Comparison of ENCODE assay signal across 8 mouse cellular contexts in the genomic region with DNA sequence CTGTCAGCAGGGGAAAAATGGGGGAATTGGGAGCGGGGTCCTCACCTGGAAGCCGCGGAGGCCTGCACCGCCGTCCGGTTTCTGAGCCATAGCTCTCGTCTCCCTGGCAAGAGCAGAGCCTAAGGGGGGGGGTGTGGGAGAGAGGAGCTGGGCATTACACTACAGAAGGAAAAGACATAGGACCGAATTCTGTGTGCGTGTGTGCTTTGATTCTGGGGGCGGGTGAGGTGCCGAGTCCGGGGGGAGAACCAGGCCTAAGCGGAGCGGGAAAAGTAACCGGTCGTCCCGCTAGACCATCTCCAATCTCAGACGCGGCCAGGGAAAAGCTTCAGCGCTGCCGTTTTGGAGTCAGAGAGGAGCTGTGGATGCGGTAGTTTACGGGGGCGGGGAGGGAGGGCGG. TPM values are rescaled to one million over a fixed set of nuclear protein-coding genes. Genes with fewer than 3 reads are reported as not detected.
A peak's percentile ranks its signal among the peaks of the same experiment; 100 is the strongest.
DNase-seq lines count a peak whose midpoint lies in the region; ATAC-seq and TF ChIP-seq lines count a peak whose summit lies in the region.

No protein-coding gene starts in this region.

- 17% methylated on average over 25 of the region's 25 CpGs for WGBS in forebrain, embryonic 10.5 days
- 17% methylated on average over 25 of the region's 25 CpGs for WGBS in intestine, embryonic 15.5 days
- 24% methylated on average over 24 of the region's 25 CpGs for WGBS in midbrain, embryonic 12.5 days

- H3K36me3 ChIP-seq in forebrain, embryonic 10.5 days (replicated peaks), result peaks cover 41% of the 10 kb centered on the region
- no peaks in the 10 kb centered on the region; the same call in 1 of the 2 replicates for H3K36me3 ChIP-seq in intestine, embryonic 15.5 days
- peaks cover 38% of the 10 kb centered on the region for H3K36me3 ChIP-seq in midbrain, embryonic 12.5 days

- intact Hi-C loops in left cerebral cortex, adult 2 months (cut with DNase I), result loop anchor here (2.0 to 5.0 kb wide), 3 partner anchors 96 to 174 kb away; partner anchors contain the start of genes Apoo, Fam90a1b and Gspt2

- peaks cover 8% of the 10 kb centered on the region for H3K4me1 ChIP-seq in bone marrow macrophage, adult 2 months (ENCODE audit: control insufficient read depth, insufficient read depth, low read length)
- peaks cover 27% of the 10 kb centered on the region for H3K4me1 ChIP-seq in forebrain, embryonic 10.5 days
- no peaks in the 10 kb centered on the region for H3K4me1 ChIP-seq in intestine, embryonic 15.5 days (replicated peaks)
- H3K4me1 ChIP-seq in midbrain, embryonic 12.5 days, result peaks cover 22% of the 10 kb centered on the region

- no peak for TF ChIP-seq CTCF in left cerebral cortex, adult 2 months (IDR thresholded peaks at IDR 0.05)
- no peak for TF ChIP-seq CTCF in bone marrow macrophage, adult 2 months (IDR thresholded peaks at IDR 0.05; ENCODE audit: low read depth, low read length)

- H3K4me3 ChIP-seq in left cerebral cortex, adult 2 months, result peak overlapping the region; percentile 65
- peak overlapping the region; percentile 81 for H3K4me3 ChIP-seq in bone marrow macrophage, adult 2 months (ENCODE audit: insufficient read depth, low read length)
- peak overlapping the region; percentile 69 for H3K4me3 ChIP-seq in forebrain, embryonic 10.5 days
- H3K4me3 ChIP-seq in intestine, embryonic 15.5 days (replicated peaks), result peak overlapping the region; percentile 55
- peak overlapping the region; percentile 63 for H3K4me3 ChIP-seq in midbrain, embryonic 12.5 days

- TF ChIP-seq POLR2A in bone marrow macrophage, adult 2 months (IDR thresholded peaks at IDR 0.05; ENCODE audit: borderline replicate concordance, low read depth, low read length), result no peak

- no peak for DNase-seq in left cerebral cortex, adult 2 months (ENCODE audit: extremely low spot score in 1 of 2, low spot score in 2 of 2)
- no peak for DNase-seq in left cerebral cortex, adult 9 months (ENCODE audit: low spot score in 2 of 2)
- DNase-seq in forebrain, embryonic 10.5 days (ENCODE audit: extremely low spot score, low spot score), result no peak
- DNase-seq in Muller cell, postnatal 12 days (ENCODE audit: inconsistent ontology term), result no peak
- no peak for DNase-seq in layer of hippocampus, adult 8-10 months (ENCODE audit: low spot score in 2 of 2)

- H3K9me3 ChIP-seq in forebrain, embryonic 10.5 days, result no peaks in the 10 kb centered on the region
- no peaks in the 10 kb centered on the region for H3K9me3 ChIP-seq in intestine, embryonic 15.5 days
- no peaks in the 10 kb centered on the region for H3K9me3 ChIP-seq in midbrain, embryonic 12.5 days

- peak overlapping the region; percentile 57 for H3K9ac ChIP-seq in intestine, embryonic 15.5 days
- peak overlapping the region; percentile 86 for H3K9ac ChIP-seq in midbrain, embryonic 12.5 days (replicated peaks)

- peak overlapping the region; percentile 54 for H3K4me2 ChIP-seq in intestine, embryonic 15.5 days (replicated peaks)
- H3K4me2 ChIP-seq in midbrain, embryonic 12.5 days (replicated peaks), result peak overlapping the region; percentile 53

- ATAC-seq in intestine, embryonic 15.5 days, result peak; percentile 3; the same call in 1 of the 2 replicates
- no peak for ATAC-seq in midbrain, embryonic 12.5 days (ENCODE audit: low FRiP score, low read depth)

- H3K27me3 ChIP-seq in forebrain, embryonic 10.5 days (ENCODE audit: poor library complexity, severe bottlenecking), result peaks cover 58% of the 10 kb centered on the region
- H3K27me3 ChIP-seq in intestine, embryonic 15.5 days (replicated peaks), result no peaks in the 10 kb centered on the region
- H3K27me3 ChIP-seq in midbrain, embryonic 12.5 days, result peaks cover 6% of the 10 kb centered on the region

- peak overlapping the region; percentile 91 for H3K27ac ChIP-seq in left cerebral cortex, adult 2 months
- H3K27ac ChIP-seq in bone marrow macrophage, adult 2 months (ENCODE audit: insufficient read depth, low read depth, low read length), result 0 out of 2 replicates have a peak overlapping the region, but pooled peaks have one; percentile 11
- peak overlapping the region; percentile 91 for H3K27ac ChIP-seq in forebrain, embryonic 10.5 days
- peak overlapping the region; percentile 78 for H3K27ac ChIP-seq in intestine, embryonic 15.5 days
- H3K27ac ChIP-seq in midbrain, embryonic 12.5 days (replicated peaks), result peak overlapping the region; percentile 88

RNA-seq across cellular contexts. Expression of gene Maged1, which starts 0.7 kb away (rescaled TPM):
- total RNA-seq in left cerebral cortex, adult 2 months (2021), result 100 to 1,000 TPM; 427 to 437 TPM
- polyA plus RNA-seq in bone marrow macrophage, adult 2 months (2012; ENCODE audit: insufficient read depth, insufficient read length, missing spikeins), result 45.1 and 52.6 TPM in 2 replicates
- 614 and 626 TPM in 2 replicates for polyA plus RNA-seq in forebrain, embryonic 10.5 days (2016; fragmentation: Nextera tagmentation; extraction: Ambion mirVana)
- polyA plus RNA-seq in intestine, embryonic 15.5 days (2015; fragmentation: Nextera tagmentation; extraction: Ambion mirVana), result 378 and 406 TPM in 2 replicates
- 858 and 871 TPM in 2 replicates for polyA plus RNA-seq in midbrain, embryonic 12.5 days (2016; fragmentation: Nextera tagmentation; extraction: Ambion mirVana)
- total RNA-seq in layer of hippocampus, adult 8-10 months (2022), result 100 to 1,000 TPM; 510 to 549 (median 529) TPM

Comparison
In these comparisons a context has a peak if more than half of its experiments do, and no peak if none do; other contexts are left out.
1. H3K27ac ChIP-seq: peak in every context shown above with its lines; median percentile 91 in left cerebral cortex, adult 2 months; 91 in forebrain, embryonic 10.5 days; 88 in midbrain, embryonic 12.5 days; 78 in intestine, embryonic 15.5 days; 11 in bone marrow macrophage, adult 2 months.